8 mouse cellular contexts compared by ENCODE assay signal in the genomic region with DNA sequence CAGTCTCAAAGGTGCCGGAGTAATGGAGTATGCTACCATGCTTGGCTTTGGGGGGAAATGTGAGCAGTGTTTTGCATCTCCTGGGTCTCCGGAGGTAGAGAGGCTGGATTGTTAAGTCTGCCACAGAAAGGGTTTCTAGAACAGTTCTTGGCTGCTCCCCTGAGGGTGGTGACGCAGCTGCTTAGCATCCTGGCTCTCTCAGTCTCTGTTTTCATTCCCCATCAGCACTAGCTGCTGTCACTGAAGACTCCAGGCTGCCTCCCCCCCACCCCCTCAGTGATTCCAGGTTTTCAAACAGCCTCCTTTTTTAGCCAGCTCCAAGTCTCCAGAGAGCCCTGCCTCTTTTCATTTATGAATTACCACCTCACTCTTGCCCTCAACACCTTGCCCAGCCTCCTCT. TPM values are rescaled to one million over a fixed set of nuclear protein-coding genes. Genes with fewer than 3 reads are reported as not detected.
A peak's percentile ranks its signal among the peaks of the same experiment; 100 is the strongest.
DNase-seq lines count a peak whose midpoint lies in the region; ATAC-seq and TF ChIP-seq lines count a peak whose summit lies in the region.
"Had no signal": no experiment of that assay in that cellular context is flagged by ENCODE, and none has a peak within 500 bp of the region (broad histone marks: within the 10 kb centered on the region; RNA-seq: fewer than 3 reads in every experiment).

No protein-coding gene starts in this region.

- no peaks in the 10 kb centered on the region for H3K79me2 ChIP-seq in CH12.LX (replicated peaks; ENCODE audit: control insufficient read depth, extremely low read depth, insufficient read depth, poor library complexity, severe bottlenecking)

- WGBS in hindbrain, embryonic 13.5 days = 71% methylated on average over 3 of the region's 3 CpGs
- 55% methylated on average over 3 of the region's 3 CpGs for WGBS in hindbrain, embryonic 16.5 days
- 76% methylated on average over 3 of the region's 3 CpGs for WGBS in lung, embryonic 15.5 days

- H3K4me2 ChIP-seq in hindbrain, embryonic 13.5 days = no peak overlapping the region
- no peak overlapping the region for H3K4me2 ChIP-seq in hindbrain, embryonic 16.5 days (ENCODE audit: low read length)
- 0 out of 2 replicates have a peak overlapping the region, but pooled peaks have one; percentile 3 for H3K4me2 ChIP-seq in CH12.LX (ENCODE audit: insufficient read depth, low read depth, poor library complexity, severe bottlenecking)
- H3K4me2 ChIP-seq in lung, embryonic 15.5 days = no peak overlapping the region

- TF ChIP-seq CTCF in CH12.LX (conservative IDR thresholded peaks at IDR 0.05 in 1 of 2, IDR thresholded peaks at IDR 0.05 in 1 of 2; ENCODE audit: low read depth in 2 of 2, low read length in 2 of 2) = no peak

- H3K36me3 ChIP-seq in hindbrain, embryonic 13.5 days = no peaks in the 10 kb centered on the region
- no peaks in the 10 kb centered on the region for H3K36me3 ChIP-seq in hindbrain, embryonic 16.5 days (ENCODE audit: control insufficient read depth, insufficient read depth, low read length)
- no peaks in the 10 kb centered on the region for H3K36me3 ChIP-seq in CH12.LX (replicated peaks in 1 of 2; ENCODE audit: control insufficient read depth in 1 of 2, insufficient read depth in 1 of 2, low read length in 1 of 2)
- H3K36me3 ChIP-seq in lung, embryonic 15.5 days = no peaks in the 10 kb centered on the region

- no peak; the same call in 1 of the 2 replicates for TF ChIP-seq RAD21 in CH12.LX (IDR thresholded peaks at IDR 0.05; ENCODE audit: low read depth, low read length)

- H3K4me1 ChIP-seq in hindbrain, embryonic 13.5 days (replicated peaks) = peaks cover 26% of the 10 kb centered on the region
- H3K4me1 ChIP-seq in hindbrain, embryonic 16.5 days (ENCODE audit: control insufficient read depth, insufficient read depth, low read depth, low read length) = peaks cover 12% of the 10 kb centered on the region
- H3K4me1 ChIP-seq in CH12.LX (ENCODE audit: control insufficient read depth in 1 of 2, insufficient read depth in 2 of 2) = peaks cover 26 to 36% of the 10 kb centered on the region in 2 experiments
- H3K4me1 ChIP-seq in lung, embryonic 15.5 days = peaks cover 36% of the 10 kb centered on the region

- no peak for ATAC-seq in hindbrain, embryonic 13.5 days (ENCODE audit: low FRiP score)
- no peak; the same call in 1 of the 2 replicates for ATAC-seq in hindbrain, embryonic 16.5 days
- no peak for ATAC-seq in lung, embryonic 15.5 days (ENCODE audit: borderline replicate concordance, extremely low read depth, low FRiP score, low TSS enrichment)

- no peak overlapping the region for H3K4me3 ChIP-seq in hindbrain, embryonic 13.5 days
- no peak overlapping the region for H3K4me3 ChIP-seq in hindbrain, embryonic 16.5 days (ENCODE audit: low read length)
- no peak overlapping the region for H3K4me3 ChIP-seq in CH12.LX (replicated peaks in 1 of 3; ENCODE audit: low read depth in 2 of 3, low read length in 2 of 3, poor library complexity in 1 of 3)
- no peak overlapping the region for H3K4me3 ChIP-seq in lung, embryonic 15.5 days

- dilution Hi-C loops in CH12.LX (cut with MboI; ENCODE audit: extremely low pct_ligation_motif_present, extremely low pct_unique_long_range_greater_than_20kb, low sequenced_read_pairs) = no loop called here

- H3K9ac ChIP-seq in hindbrain, embryonic 13.5 days = no peak overlapping the region
- H3K9ac ChIP-seq in hindbrain, embryonic 16.5 days (ENCODE audit: low read depth, low read length) = no peak overlapping the region
- no peak overlapping the region; the same call in 1 of the 2 replicates for H3K9ac ChIP-seq in CH12.LX (ENCODE audit: insufficient read depth, low read depth)
- H3K9ac ChIP-seq in lung, embryonic 15.5 days = no peak overlapping the region

- TF ChIP-seq EP300 in CH12.LX (IDR thresholded peaks at IDR 0.05; ENCODE audit: low read length) = no peak

- H3K27ac ChIP-seq in hindbrain, embryonic 13.5 days = peak overlapping the region; percentile 52; the same call in 1 of the 2 replicates
- no peak overlapping the region for H3K27ac ChIP-seq in hindbrain, embryonic 16.5 days (ENCODE audit: low read depth, low read length)
- H3K27ac ChIP-seq in CH12.LX (ENCODE audit: insufficient read depth, low read depth) = no peak overlapping the region
- peak overlapping the region; percentile 33; the same call in 1 of the 2 replicates for H3K27ac ChIP-seq in lung, embryonic 15.5 days

- DNase-seq in CH12.LX (ENCODE audit: extremely low read depth) (peak; percentile 72), NIH3T3 (ENCODE audit: low read depth) (peak; percentile 64)
- DNase-seq in thymus, postnatal 10 days (ENCODE audit: low spot score in 2 of 2) = no peak
- no peak for DNase-seq in spleen, postnatal 14 days (ENCODE audit: low spot score in 2 of 2)
- DNase-seq: kidney, adult 2 months had no signal

- H3K27me3 ChIP-seq in hindbrain, embryonic 13.5 days = no peaks in the 10 kb centered on the region
- no peaks in the 10 kb centered on the region for H3K27me3 ChIP-seq in hindbrain, embryonic 16.5 days (replicated peaks; ENCODE audit: control insufficient read depth, insufficient read depth, low read length)
- no peaks in the 10 kb centered on the region for H3K27me3 ChIP-seq in CH12.LX (replicated peaks)
- peaks cover 11% of the 10 kb centered on the region; the same call in 1 of the 2 replicates for H3K27me3 ChIP-seq in lung, embryonic 15.5 days

- no peaks in the 10 kb centered on the region for H3K9me3 ChIP-seq in hindbrain, embryonic 13.5 days
- no peaks in the 10 kb centered on the region for H3K9me3 ChIP-seq in hindbrain, embryonic 16.5 days (ENCODE audit: control insufficient read depth, low read length)
- no peaks in the 10 kb centered on the region for H3K9me3 ChIP-seq in CH12.LX (replicated peaks; ENCODE audit: low read length)
- H3K9me3 ChIP-seq in lung, embryonic 15.5 days = no peaks in the 10 kb centered on the region

- in situ Hi-C loops in CH12.LX (cut with MboI; ENCODE audit: low pct_ligation_motif_present, low pct_unique_long_range_greater_than_20kb, low sequenced_read_pairs) = no loop called here

- TF ChIP-seq POLR2A in CH12.LX (IDR thresholded peaks at IDR 0.05; ENCODE audit: low read depth, low read length) = no peak

TF ChIP-seq in CH12.LX, 34 proteins besides CTCF, POLR2A, EP300 and RAD21:
- TF ChIP-seq MAZ (IDR thresholded peaks at IDR 0.05; ENCODE audit: low read depth, low read length) = no peak
- no peak for TF ChIP-seq NRF1 (IDR thresholded peaks at IDR 0.05; ENCODE audit: low read depth, low read length)
- TF ChIP-seq POLR2AphosphoS2 (IDR thresholded peaks at IDR 0.05; ENCODE audit: low read depth, low read length) = no peak
- TF ChIP-seq MEF2A (IDR thresholded peaks at IDR 0.05; ENCODE audit: borderline replicate concordance, low read depth, low read length) = no peak
- TF ChIP-seq JUND (conservative IDR thresholded peaks at IDR 0.05; ENCODE audit: low read depth, low read length) = no peak
- 0 out of 2 replicates have a peak, but pooled peaks have one; percentile 19 for TF ChIP-seq IRF4 (IDR thresholded peaks at IDR 0.05; ENCODE audit: low read depth, low read length)
- TF ChIP-seq USF2 (conservative IDR thresholded peaks at IDR 0.05; ENCODE audit: low read depth, low read length) = no peak
- TF ChIP-seq RCOR1 (conservative IDR thresholded peaks at IDR 0.05; ENCODE audit: low read depth, low read length) = peak; percentile 37; the same call in 1 of the 2 replicates
- TF ChIP-seq CHD2 (IDR thresholded peaks at IDR 0.05; ENCODE audit: low read length) = no peak
- TF ChIP-seq TCF12 (IDR thresholded peaks at IDR 0.05; ENCODE audit: low read depth, low read length) = no peak
- no peak for TF ChIP-seq ZMIZ1 (IDR thresholded peaks at IDR 0.05; ENCODE audit: low read depth, low read length)
- TF ChIP-seq TBP (conservative IDR thresholded peaks at IDR 0.05; ENCODE audit: low read depth, low read length) = no peak
- TF ChIP-seq UBTF (IDR thresholded peaks at IDR 0.05; ENCODE audit: low read depth, low read length) = no peak
- no peak for TF ChIP-seq CHD1 (IDR thresholded peaks at IDR 0.05; ENCODE audit: low read depth, low read length)
- TF ChIP-seq BHLHE40 (IDR thresholded peaks at IDR 0.05; ENCODE audit: low read depth, low read length) = no peak
- TF ChIP-seq ZC3H11A (IDR thresholded peaks at IDR 0.05; ENCODE audit: low read depth, low read length) = no peak
- TF ChIP-seq SMC3 (IDR thresholded peaks at IDR 0.05; ENCODE audit: low read depth, low read length) = no peak
- TF ChIP-seq GABPA (IDR thresholded peaks at IDR 0.05; ENCODE audit: insufficient replicate concordance, low read depth, low read length) = no peak
TF ChIP-seq in CH12.LX: peak in this region for 2.

RNA-seq across cellular contexts. Expression of a gene that starts 47.1 kb away (rescaled TPM):
- 49.9 and 52.8 TPM in 2 replicates for polyA plus RNA-seq in hindbrain, embryonic 13.5 days (2015; fragmentation: Nextera tagmentation; extraction: Ambion mirVana)
- 33.8 and 40.2 TPM in 2 replicates for polyA plus RNA-seq in hindbrain, embryonic 16.5 days (2015; fragmentation: Nextera tagmentation; extraction: Ambion mirVana)
- 23.6 and 25.9 TPM in 2 replicates for total RNA-seq in CH12.LX (2012; rRNA removed)
- total RNA-seq in CH12.LX (2014; rRNA removed) = 18.6 and 23.2 TPM in 2 replicates
- polyA plus RNA-seq in CH12.LX (2012; ENCODE audit: insufficient read length, low read depth) = 21.9 and 27.3 TPM in 2 replicates
- polyA plus RNA-seq in lung, embryonic 15.5 days (2015; fragmentation: Nextera tagmentation; extraction: Ambion mirVana) = 55.3 and 62.5 TPM in 2 replicates

Comparison
In these comparisons a context has a peak if more than half of its experiments do, and no peak if none do; other contexts are left out.
1. H3K27ac ChIP-seq: peak in hindbrain, embryonic 13.5 days (single experiment) and lung, embryonic 15.5 days (single experiment); none in hindbrain, embryonic 16.5 days (single experiment) and CH12.LX (single experiment).
2. DNase-seq: peak in CH12.LX (single experiment) and NIH3T3 (single experiment); none in thymus, postnatal 10 days (0 of 2) and spleen, postnatal 14 days (0 of 2).